Mouse (Mus musculus) natural killer cell, adult 2 months (primary cell): ENCODE data around the gene Atmin.

ENCODE experiments used
- DNase-seq, 2 experiments: peaks; one replicate each; pipeline ENCODE4 v3.0.0; 2022; ENCODE audit warnings: low spot score in 2 of 2

Atmin gene

GRCm38 (mm10) chr8:116951369-116951768, 8.2 kb downstream of the Atmin start:
- DNase-seq, result no peak

- DNase-seq, result no peak
Observed at GRCm38 (mm10) chr8:116951778-116952177, 8.6 kb downstream of the Atmin start.

DNA sequence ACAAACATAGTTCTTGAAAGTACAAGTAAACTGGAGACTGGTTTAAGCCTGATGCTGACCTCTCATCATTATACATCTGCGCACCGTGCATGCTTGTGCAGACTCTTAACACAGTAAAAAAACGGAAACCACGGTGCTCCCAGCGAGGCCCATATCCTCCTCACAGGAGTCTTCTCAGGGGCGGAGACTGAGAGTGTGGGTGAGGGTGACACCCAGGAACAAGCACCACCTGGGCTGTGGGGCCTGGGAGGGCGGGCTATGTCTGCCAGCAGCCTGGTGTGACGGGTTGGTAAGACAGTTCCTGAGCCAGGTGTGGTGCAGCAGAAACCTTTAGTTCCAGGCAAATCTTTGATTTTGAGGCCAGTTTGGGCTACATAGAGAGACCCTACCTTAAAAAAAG, 9.2 kb downstream of the Atmin start:
- no peak for DNase-seq

DNA sequence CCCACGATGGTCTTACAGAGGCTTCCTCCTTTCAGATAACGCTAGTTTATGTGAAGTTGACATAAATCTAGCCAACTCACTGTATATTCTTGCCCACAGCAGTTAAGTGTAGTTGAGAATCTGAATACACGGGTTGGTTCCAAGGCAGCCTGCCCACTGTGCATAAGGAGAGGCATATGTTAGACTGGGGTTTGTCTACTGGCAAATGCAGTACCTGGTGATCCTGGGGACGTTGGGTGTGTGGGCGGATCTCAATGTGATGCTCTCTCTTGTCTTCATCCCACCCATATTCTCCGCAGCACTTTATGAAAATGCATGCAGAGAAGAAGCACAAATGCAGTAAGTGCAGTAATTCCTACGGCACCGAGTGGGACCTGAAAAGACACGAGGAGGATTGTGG, 11.2 kb downstream of the Atmin start:
- DNase-seq, result no peak

- no peak for DNase-seq
Observed at GRCm38 (mm10) chr8:116969531-116969930, 26.3 kb downstream of the Atmin start.

DNA sequence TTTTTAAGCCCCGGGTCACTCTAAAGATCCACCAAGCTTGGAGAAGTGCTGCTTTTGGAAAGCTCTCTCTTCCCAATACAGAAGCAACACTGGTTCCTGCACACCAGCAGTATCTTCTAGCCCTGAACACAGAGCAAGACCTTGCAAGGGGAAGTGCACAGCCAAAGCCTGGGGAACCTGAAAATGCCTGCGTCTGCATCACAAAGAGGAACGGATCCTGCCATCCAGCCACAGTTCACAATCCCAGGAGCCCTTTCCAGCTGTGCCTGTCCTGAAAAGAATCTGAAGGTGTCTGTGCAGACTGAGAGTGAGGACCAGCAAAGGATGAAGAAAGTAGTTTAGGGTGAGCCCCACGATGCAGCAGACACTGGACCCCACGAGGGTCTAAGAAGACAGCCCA, 31.9 kb downstream of the Atmin start:
- no peak for DNase-seq

- no peak for DNase-seq
Observed at GRCm38 (mm10) chr8:116975606-116976005, 32.4 kb downstream of the Atmin start.

- no peak for DNase-seq
Observed at GRCm38 (mm10) chr8:116978052-116978451, 34.9 kb downstream of the Atmin start.

GRCm38 (mm10) chr8:116978631-116979256, 35.6 kb downstream of the Atmin start, which contains the start of gene 1700030J22Rik:
Gene 1700030J22Rik, minus strand, starts transcription at chr8:116978959.
- peak; percentile 99 for DNase-seq

DNA sequence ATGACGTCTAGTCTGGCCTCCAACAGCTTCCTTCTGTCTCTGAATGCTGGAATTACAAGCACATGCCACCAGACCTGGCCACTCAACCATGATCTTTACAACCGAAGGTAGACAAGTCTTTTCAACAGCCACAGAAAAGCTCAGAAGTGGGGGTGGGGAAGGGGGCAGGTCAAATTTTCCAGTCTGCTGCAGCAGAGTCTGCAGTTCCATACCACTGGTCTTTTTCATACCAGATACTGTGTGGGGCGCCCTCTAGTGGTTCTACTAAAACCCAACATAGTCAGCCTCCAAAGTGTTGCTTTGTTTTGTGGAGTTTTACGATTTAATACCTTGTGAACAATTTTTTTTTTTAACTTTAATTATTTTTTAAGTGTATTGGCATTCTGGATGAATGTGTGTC, 36.9 kb downstream of the Atmin start:
- DNase-seq, result peak; percentile 58 to 72

DNA sequence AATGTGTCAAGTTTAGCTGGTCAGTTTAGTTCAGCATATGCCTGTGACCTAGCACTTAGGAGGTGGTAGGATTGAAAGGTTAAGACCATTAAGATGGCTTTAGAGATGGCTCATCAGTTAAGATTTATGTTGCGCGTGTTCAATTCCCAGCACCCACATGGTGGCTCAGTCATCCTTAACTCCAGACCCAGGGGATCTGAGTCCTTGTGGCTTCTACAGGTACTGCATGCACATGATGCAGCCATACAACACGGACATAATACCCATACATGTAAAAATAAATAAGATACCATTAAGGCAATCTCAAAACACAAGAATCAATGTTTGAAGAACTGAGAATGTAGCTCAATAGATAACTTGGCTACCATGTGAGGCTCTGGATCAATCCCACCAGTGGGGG, 46.6 kb downstream of the Atmin start:
- DNase-seq, result no peak

DNA sequence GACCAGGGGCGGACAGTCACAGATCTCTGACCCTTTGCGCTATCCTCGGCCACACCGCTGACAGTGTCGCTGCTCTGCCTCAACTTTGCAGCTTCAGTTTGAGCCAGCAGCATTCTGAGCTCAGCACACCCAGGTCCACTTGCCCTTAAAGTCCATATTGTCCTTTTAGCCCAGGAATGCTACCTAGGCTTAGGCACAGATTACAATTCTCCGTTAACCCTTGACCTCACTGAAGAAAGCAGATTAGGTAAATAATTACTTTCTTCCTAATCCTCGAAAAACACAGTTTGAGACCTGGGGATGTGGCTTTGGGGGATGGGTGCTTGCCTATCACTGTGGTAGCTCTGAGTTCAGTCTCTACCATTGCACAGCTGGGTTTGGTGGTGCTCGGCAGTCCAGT, 48.0 kb downstream of the Atmin start:
- DNase-seq, result no peak

DNA sequence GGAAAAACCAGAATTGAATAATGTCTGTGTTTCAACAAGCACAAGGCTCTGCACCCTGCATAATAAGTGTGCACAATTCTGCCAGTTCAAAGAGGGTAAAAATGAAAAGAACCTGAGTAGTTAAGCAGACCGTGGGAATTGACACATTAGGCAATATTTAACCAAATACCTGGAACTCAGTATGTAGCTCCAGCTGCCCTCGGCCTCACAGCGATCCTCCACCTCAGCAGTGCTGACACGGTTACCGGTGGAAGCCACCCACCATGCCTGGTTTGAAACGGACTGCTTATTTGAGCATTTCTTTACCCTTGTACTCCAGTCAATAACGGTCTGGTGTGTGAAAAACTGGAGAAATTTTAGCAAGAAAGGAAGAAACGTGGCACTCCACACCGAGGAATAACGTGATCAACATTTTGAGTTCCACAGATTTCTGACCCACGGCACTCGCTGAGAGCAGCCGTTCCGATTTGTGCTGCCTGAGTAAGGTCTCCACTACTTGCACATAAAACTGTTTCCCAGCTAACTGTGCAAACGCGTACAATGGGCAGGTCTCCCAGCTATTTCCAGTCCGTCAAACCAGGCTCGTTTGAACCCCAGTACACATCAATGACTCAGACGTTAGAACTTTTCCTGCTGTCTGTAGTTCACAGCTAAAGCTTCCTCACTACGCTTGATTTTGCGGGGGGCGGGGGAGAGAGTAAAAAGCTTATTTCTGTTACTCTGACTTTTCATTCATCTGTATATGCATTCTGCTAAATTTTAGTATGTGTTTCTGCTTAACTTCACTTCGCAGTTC, 49.2 kb downstream of the Atmin start:
- no peak for DNase-seq

GRCm38 (mm10) chr8:116993095-116993867, 50.1 kb downstream of the Atmin start, which contains the start of gene Gcsh:
Gene Gcsh, minus strand, starts transcription at chr8:116993537.
- peak; percentile 95 to 97 for DNase-seq

DNA sequence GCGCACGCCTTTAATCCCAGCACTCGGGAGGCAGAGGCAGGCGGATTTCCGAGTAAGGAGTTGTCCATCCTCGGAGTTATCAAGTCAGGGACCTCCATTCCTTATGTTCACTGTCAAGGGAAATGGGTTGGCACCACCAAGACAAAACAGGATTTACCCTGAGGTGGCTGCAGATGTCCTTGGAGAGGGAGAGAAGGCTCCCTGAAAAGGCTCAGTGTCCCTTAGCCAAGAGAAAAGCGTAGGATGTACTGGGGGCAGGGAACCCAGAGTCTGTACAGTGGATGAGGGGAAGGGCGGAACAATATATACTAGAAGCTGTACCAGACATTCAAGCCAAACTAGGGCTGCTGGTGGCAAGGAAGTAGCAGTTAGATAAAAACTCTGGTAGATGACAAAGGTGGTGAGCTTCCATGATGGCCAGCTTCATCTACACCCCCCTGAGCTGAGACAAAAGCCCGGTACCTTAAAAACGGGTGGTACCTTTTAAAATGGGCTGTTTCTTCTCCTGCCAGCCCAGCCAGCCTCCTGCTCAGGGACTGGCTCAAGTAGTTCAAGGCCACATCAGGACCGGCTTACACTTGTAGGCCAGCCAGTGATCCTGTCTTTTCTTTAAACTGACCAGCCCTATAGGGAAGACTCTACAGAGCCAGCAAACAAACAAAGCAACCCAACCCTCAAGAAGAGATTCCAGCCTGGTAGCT, 51.0 kb downstream of the Atmin start:
- DNase-seq, result no peak
